Mouse (Mus musculus): ENCODE measurements at regions not wholly inside any gene's neighbourhood (a gene's known extent, or its start where the extent isn't known, plus 50 kb on each side); places are given as distances from the start of the nearest gene placed in this dataset.

DNA sequence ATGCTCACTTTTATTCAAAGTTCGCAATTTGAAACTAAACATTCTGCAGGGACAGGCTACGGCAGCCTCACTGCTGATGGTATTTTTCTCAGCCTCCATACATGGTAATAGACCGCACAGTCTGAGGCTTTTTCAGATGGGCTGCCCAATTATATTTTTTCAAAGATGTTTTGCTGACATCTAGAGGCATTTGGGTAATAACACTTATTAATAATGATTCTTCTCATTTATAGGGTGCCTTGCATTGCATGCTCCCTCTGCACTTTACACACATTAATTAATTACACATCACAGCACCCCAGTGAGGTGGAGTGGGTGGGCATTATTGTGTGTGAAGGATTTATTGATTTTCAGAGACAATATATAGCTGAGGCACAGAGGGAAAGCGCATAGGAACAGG is 644.5 kb downstream of the Pkhd1 start:
- peak; percentile 6 for DNase-seq

DNA sequence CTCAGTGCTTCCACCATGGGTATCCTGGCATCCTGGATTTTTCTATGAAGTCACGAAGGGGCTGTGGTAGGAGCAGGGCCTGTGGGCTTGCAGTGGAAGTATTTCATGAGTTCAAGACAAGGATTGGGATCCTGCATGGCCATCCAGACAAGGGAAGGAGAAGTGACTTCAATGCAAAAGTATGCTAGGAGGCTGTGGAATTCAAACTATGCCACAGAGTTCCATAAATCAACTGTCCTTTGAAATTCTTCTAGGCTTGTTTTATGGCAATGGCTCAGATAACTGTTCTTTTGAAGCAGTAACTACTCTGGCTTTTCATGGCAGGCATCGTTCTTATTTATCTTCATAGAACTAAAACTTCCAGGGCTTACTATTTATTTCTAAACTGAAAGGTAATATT is 643.9 kb downstream of the Pkhd1 start:
- no peak for DNase-seq

- DNase-seq: no peak
Observed at GRCm38 (mm10) chr1:19975436-19975835, 642.4 kb downstream of the Pkhd1 start.

DNA sequence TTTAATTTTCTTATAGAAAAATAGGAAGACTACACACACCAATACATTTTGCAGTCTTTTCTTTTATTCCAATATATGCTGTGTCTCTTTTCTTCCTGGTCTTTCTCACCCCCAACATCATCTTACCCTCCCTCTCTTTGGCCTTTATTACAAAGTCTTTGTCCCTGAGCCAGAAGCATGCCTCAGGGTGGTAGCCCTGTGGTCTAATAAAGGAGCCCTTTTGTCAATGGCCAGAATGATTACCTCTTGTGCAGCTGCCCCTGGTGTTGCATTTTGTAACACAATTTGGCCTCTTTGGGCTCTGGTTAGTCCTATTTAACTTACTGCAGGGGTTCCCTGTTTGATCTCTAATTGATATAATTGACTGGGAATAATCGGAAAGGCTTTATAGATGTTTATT is 636.7 kb downstream of the Pkhd1 start:
- no peak for DNase-seq

- DNase-seq: no peak
Observed at GRCm38 (mm10) chr1:19982791-19983190, 635.1 kb downstream of the Pkhd1 start.

- DNase-seq: no peak
Observed at GRCm38 (mm10) chr1:19983504-19983903, 634.4 kb downstream of the Pkhd1 start.

GRCm38 (mm10) chr1:19989921-19990320 is 627.9 kb downstream of the Pkhd1 start:
- DNase-seq: no peak

Measured in kidney, postnatal 10 days (tissue).